Mouse (Mus musculus): ENCODE results near the gene Idh1.

DNA sequence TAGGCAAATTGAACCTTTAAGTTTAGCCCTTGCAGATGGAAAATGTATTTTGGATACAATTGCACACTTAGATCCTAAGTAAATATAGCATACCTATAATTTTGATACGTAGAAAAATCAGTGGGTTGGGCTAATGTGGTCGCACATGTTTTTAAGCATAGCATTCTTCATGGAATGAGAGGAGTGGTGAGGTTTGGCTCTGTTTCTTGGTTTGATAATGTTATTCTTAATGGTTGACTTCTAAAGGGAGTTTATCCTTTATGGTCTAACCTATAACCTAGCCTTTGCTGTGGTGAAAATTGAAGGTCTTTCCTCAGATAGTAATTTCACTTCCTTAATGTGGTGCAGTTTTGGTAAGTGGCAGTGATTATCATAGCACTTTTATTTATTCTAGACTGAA lies 12.6 kb upstream of the Idh1 start:
- TF ChIP-seq POLR2A (IDR thresholded peaks at IDR 0.05; ENCODE audit: borderline replicate concordance, control insufficient read depth, low read depth, low read length) (no peak), CTCF (IDR thresholded peaks at IDR 0.05; ENCODE audit: control insufficient read depth, insufficient read depth, low read length) (no peak)
